Mouse (Mus musculus) natural killer cell, adult 2 months (primary cell): Measurements from ENCODE around the gene Hist1h1c.
"Not testable (repeated sequence)": the region's sequence is repeated elsewhere in the genome, so short reads cannot be mapped to it uniquely, and the experiment has no call there.

Source experiments
- DNase-seq, 2 experiments: peaks; one replicate each; pipeline ENCODE4 v3.0.0; 2022; ENCODE audit warnings: low spot score in 2 of 2

Gene Hist1h1c

DNA sequence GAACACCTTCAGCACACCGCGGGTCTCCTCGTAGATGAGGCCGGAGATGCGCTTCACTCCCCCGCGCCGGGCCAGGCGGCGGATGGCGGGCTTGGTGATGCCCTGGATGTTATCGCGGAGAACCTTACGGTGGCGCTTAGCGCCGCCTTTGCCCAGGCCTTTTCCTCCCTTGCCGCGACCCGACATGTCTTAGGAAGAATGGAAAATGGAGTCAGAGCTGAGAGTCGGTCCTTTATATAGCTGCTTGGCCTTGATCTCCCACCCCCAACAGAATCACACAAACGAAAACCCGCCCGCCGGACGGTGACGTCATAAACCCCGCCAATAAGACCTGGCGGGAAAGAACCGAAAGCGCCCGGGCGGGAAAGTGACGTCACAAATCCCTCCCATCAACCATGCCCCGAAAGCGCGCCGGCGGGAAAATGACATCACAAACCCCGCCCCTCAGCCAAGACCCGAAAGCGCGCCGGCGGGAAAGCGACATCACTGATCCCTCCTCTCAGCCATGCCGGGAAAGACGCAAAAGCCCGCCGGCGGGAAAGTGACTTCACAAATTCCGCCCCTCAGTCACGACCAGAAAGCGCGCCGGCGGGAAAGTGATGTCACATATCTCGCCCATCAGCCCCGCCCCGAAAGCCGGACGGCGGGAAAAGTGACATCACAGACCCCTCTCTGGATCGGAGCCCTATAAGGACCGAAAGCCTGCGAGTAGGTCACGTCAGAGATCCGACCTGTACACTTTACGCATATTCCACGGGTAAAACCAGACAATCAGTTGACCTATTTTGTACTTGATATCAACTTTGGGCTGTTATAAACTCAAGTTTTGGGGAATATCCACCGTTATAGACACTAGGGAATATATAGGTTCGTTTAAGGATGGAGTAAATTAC, 22.6 kb downstream of the Hist1h1c start, which contains the start of gene Hist1h4a:
TSS of gene Hist1h4a (minus strand) at position 259 of the 893 bp plus-strand sequence.
- DNase-seq = peak; percentile 99

DNA sequence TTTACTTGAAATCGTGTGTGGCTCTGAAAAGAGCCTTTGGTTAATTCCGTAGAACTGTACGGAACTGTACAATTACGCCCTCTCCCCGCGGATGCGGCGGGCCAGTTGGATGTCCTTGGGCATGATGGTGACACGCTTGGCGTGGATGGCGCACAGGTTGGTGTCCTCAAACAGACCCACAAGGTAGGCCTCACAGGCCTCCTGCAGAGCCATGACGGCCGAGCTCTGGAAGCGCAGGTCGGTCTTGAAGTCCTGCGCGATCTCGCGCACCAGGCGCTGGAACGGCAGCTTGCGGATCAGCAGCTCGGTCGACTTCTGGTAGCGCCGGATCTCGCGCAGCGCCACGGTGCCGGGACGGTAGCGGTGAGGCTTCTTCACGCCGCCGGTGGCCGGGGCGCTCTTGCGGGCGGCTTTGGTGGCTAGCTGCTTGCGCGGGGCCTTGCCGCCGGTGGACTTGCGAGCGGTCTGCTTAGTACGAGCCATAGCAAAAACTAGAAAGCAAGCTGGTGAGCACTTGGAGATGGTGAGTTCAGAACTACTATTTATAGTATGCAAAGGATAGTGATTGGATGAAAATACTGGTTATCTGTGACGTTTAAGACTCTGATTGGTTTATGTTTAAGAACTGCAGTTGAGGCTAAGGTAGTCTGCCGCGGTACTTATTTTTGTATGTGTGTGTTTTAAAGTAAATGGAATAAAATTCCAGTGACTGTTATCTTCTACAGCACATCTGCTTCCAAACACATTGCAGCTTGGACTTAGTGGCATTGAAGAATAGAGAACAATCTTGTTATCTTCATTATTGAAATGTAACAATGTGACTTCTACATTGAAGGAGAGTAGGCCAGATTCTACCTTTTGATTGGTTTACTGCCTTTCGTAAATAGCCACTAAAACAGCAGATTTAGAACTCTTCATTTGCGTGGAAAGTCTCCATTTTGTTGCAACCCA, 23.5 kb downstream of the Hist1h1c start, which contains the start of gene Hist1h3a:
TSS of gene Hist1h3a (minus strand) at position 516 of the 951 bp plus-strand sequence.
- peak; percentile 76 to 79 for DNase-seq

DNA sequence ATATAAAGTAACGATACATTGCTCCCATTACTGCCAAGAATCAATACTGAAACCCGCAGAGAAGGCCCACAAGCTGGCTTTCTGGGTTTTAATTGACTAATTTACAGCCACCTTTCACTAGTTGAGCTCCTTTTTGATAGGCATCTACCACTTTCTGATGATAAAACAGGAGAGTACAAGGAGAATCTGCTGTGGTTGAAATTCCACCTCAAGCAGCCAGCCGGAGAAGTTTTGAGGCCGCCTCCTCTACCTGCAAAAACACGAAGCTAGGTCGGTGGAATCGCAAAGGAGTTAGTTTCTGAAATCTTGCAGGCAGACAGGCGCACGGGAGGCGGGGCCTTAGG, 24.6 kb downstream of the Hist1h1c start:
- DNase-seq = no peak

DNA sequence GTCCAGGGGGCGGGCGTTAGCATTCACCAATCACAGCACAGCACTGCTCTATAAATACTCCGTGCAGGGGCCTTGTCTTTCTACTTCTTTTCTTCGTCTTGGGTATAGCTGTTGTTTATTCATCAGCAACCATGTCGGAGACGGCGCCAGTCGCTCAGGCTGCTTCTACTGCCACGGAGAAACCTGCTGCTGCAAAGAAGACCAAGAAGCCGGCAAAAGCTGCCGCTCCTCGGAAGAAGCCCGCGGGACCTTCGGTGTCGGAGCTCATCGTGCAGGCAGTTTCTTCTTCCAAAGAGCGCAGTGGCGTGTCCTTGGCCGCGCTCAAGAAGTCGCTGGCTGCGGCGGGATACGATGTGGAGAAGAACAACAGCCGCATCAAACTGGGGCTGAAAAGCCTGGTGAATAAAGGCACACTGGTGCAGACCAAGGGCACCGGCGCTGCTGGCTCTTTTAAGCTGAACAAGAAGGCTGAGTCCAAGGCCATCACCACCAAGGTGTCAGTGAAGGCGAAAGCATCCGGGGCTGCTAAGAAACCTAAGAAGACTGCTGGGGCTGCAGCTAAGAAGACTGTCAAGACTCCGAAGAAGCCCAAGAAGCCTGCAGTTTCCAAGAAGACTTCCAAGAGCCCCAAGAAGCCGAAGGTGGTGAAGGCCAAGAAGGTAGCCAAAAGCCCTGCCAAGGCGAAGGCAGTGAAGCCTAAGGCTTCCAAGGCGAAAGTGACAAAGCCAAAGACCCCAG, 25.1 kb downstream of the Hist1h1c start, which contains the start of gene Hist1h1a:
TSS of gene Hist1h1a (plus strand) at position 81 of the 738 bp plus-strand sequence.
- peak; percentile 78 to 84 for DNase-seq

DNA sequence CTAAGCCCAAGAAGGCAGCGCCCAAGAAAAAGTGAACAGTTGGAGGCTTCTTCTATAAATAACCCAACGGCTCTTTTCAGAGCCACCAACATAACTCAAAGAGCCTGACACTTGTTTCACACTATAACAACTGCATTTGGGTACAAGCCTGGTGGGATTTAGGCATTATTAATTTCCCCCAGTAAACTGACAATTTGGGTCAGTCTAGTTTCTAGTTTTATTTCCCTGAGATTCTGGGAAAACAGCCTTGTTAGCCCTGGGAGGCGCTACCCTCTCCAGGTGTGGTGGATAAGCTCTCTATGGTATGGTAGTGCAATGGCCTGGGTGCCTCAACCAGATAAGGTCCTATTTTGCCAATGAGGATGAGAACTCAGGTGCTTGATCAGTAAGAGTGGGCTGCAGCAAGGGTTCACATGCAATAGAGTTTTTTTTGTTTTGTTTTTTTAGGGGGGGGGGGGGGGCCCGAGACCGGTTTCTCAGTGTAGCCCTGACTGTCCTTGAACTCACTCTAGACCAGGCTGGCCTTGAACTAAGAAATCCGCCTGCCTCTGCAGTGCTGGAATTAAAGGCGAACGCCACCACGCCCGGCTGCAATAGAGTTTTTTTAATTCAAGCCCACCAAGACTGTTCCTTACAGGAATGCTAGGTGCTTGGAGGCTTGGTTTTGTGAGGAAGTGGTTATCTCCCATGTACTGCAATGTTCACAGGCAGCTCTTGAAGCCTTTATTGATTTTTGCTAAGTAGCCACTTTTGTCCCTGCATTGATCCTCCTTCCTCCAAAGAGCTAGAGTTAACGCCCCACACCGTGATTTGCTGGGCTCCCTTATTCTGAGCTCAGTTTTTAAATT, 25.9 kb downstream of the Hist1h1c start:
- no peak for DNase-seq

DNA sequence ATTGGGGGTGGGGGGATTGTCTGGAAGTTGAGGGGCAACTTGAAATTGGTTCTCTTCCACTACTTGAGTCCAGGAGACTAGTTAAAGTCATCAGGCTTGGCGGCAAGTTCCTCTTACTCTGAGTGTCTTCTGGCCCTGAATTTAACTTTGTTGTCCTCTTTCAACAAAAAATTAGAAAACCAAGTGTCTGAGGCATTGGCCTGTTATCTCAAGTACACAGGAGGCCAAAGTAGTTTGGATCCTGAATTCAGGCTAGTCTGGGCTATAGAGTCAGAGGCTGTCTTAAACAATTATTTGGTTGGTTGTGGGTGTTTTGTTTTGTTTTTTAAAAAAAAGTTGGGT, 26.5 kb downstream of the Hist1h1c start:
- DNase-seq = no peak

DNA sequence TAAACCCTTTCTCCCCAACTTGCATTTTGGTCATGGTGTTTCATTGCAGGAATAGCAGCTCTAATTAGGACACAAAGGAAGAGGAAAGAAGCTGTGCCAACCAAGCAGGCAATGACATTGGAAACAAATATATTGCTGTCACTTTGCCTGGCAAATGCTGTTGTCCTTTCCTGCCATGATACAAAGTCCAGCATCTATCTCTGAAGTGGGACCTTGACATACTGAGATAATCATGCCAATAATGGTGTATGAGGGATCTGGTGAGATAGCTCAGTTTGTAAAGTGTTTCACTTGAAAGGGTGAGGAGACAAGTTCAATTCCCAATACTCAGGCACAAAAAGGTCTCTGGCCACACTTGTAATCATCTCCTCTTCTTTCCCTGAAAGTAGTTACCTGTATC, 28.2 kb downstream of the Hist1h1c start:
- DNase-seq = no peak

DNA sequence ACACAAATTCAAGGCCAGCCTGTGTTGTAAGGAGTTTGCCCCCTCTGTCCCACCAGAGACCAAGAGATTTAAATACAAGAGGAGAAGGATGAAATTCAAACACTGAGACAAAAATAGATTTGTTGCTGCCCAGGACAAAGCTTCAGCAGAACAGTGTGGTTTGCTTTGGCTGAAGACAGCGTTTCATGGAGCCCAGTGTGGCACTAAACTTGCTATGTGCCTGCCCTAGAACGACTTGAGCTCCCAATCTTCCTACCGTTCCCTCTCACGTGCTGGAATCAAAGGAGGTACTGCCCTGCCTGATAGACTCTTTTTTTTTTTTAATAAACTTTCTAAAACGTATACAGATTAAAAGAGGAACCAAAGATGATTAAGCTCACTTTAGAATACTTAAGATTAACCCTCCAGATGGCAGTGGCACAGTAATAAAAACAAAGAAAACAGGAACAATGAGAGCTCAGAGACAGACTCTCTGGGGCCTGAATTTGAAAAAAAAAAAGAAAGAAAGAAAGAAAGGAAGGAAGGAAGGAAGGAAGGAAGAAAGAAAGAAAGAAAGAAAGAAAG, 30.3 kb downstream of the Hist1h1c start:
- DNase-seq = no peak

DNA sequence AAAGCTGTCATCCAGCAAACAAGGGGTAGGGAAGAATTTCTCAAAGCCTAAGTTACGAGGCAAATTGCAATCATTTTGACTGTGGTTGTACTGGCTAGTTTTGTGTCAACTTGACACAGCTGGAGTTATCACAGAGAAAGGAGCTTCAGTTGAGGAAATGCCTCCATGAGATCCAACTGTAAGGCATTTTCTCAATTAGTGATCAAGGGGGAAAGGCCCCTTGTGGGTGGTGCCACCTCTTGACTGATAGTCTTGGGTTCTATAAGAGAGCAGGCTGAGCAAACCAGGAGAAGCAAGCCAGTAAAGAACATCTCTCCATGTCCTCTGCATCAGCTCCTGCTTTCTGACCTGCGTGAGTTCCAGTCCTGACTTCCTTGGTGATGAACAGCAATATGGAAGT, 31.0 kb downstream of the Hist1h1c start, which contains the start of gene Trim38:
TSS of gene Trim38 (plus strand) at position 301 of the 400 bp plus-strand sequence.
- not testable (repeated sequence) for DNase-seq

DNA sequence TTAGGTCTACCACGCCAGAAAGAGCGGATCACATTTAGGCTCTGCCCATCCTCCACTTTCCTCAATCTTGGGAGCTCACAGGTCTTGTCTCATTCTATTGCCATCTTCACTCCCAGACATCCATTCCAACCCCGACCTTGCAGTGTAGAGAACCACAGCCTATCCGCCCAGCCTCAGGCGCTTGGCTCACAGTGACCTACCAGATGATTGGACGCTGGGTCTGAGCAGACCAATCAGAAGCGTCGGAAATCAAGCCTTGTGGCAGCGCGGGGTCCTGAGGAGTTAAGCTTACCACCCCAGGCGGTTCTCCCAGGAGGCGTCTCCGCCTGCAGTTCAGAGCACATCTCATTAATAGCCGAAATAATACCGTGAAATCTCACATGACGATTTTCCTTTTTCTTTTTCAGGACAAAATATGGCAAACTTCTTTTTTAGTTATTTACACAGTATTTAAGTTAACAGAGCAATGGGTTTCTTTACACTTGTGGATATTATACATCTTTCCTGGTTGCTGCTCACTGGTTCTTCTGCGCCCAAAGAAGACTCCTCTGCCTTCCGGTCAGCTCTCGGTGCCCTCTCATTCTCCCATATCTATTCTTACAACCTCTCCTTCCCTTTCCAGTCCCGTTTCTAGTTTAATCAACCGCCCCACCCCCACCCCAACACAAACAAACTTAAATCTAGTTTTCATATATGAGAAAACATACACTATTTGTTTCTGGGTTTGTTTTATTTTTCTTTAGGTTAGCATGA, 34.1 kb downstream of the Hist1h1c start:
- no peak for DNase-seq

DNA sequence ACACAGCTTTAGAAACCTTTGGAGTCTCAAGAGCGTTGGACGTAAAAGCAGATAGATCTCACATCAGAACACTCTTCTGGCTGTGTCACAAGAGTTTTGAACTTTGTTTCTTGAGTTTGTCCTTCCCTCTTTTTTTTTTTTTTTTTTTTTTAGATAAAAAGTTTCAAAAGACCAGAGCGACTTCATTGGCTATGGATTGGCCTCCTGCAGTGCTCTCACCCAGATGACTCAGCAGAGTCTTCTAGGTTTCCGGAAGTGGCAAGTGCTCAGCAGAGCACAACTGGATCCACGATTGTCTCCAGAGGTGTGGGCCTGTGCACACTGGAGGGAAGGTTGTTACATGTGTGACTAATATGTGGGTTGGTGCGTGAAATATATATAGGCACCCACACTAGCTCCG, 39.7 kb downstream of the Hist1h1c start:
- DNase-seq = no peak

DNA sequence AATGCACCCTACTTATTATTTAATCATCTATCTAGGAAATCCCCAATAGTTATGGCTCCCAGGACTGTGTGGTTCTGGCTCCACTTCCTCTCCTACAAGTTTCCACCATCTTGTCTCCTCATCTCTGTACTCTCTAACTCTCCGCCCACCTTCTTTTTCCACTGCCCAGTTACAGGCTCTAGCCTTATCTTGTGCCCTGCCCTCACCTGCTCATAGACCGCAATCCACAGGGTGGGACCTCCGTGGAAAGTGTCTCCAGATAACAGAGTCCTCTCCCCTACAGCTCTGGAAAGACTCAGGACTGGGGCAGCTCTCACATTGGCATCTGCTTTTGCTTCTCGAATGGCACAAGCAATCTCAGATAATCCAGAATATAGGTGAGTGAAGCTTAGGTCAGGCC, 40.4 kb downstream of the Hist1h1c start:
- no peak for DNase-seq
